Mouse (Mus musculus) hindbrain, postnatal 0 days (tissue): ENCODE data around the gene Ear6. TPM values are rescaled to one million over a fixed set of nuclear protein-coding genes. Genes with fewer than 3 reads are reported as not detected.
A peak's percentile ranks its signal among the peaks of the same experiment; 100 is the strongest.

Experiments used
- ATAC-seq: fragments of 200-750 bp; cut with Nextera tagmentation; 2 replicates; pipeline ENCODE4 v1.8.0; 2017; ENCODE audit warnings: mild to moderate bottlenecking, moderate TSS enrichment, moderate library complexity
- DNase-seq: peaks from one replicate; pipeline ENCODE4 v3.0.0-alpha.2; 2015; ENCODE audit warnings: low spot score
- H3K27ac ChIP-seq: fragments of 300-500 bp; sonication (generic); 2 replicates; pipeline ENCODE4 v1.5.1; 2014; ENCODE audit warnings: mild to moderate bottlenecking
- H3K27me3 ChIP-seq: fragments of 300-500 bp; sonication (generic); 2 replicates; pipeline ENCODE4 v1.6.1; 2014; ENCODE audit warnings: low read length, mixed read lengths; ENCODE audit not compliant: insufficient read depth
- H3K36me3 ChIP-seq: fragments of 300-500 bp; sonication (generic); 2 replicates; pipeline ENCODE4 v1.6.1; 2014; ENCODE audit warnings: low read length, mixed read lengths; ENCODE audit not compliant: insufficient read depth
- H3K4me1 ChIP-seq: fragments of 300-500 bp; sonication (generic); 2 replicates; pipeline ENCODE4 v1.6.1; 2014; ENCODE audit warnings: antibody characterized with exemption, low read length, mixed read lengths; ENCODE audit not compliant: insufficient read depth
- H3K4me2 ChIP-seq: fragments of 300-500 bp; sonication (generic); 2 replicates; pipeline ENCODE4 v1.6.1; 2014; ENCODE audit warnings: low read depth, mild to moderate bottlenecking, low read length, moderate library complexity, mixed read lengths
- H3K4me3 ChIP-seq: fragments of 300-500 bp; sonication (generic); 2 replicates; pipeline ENCODE4 v1.5.1; 2014; ENCODE audit warnings: low read length
- H3K9ac ChIP-seq: fragments of 300-500 bp; sonication (generic); replicated peaks from 2 replicates; pipeline ENCODE4 v1.6.1; 2014; ENCODE audit warnings: mild to moderate bottlenecking, low read length, moderate library complexity, mixed read lengths
- H3K9me3 ChIP-seq: fragments of 300-500 bp; sonication (generic); 2 replicates; pipeline ENCODE4 v1.6.1; 2016; ENCODE audit warnings: low read length, mixed read lengths
- CTCF ChIP-seq: IDR thresholded peaks from 2 replicates; pipeline ENCODE4 v1.5.1; 2016; ENCODE audit warnings: antibody characterized with exemption, control low read depth, low read depth
- WGBS: fragments of 180-500 bp; shearing (Covaris S2); extraction: QIAGEN DNeasy Blood & Tissue Kit; methylation state at CpG from one replicate; pipeline ENCODE4 v1.1.7; 2014; 5-methylcytosine and 5-hydroxymethylcytosine counted together
- polyA plus RNA-seq: library from polyadenylated mRNA; unstranded; fragments of >200 nt; fragmentation: Nextera tagmentation; extraction: Ambion mirVana; gene quantifications from 2 replicates; pipeline ENCODE4 v1.2.1, GENCODE M21; 2015
- total RNA-seq: library from RNA; depleted of rRNA; stranded (reverse); fragments of >200 nt; gene quantifications from 2 replicates; pipeline ENCODE4 v1.2.3, GENCODE M21; 2014

Ear6 gene
- total and polyA plus RNA-seq, 2 experiments from 2014 or later: not detected

DNA sequence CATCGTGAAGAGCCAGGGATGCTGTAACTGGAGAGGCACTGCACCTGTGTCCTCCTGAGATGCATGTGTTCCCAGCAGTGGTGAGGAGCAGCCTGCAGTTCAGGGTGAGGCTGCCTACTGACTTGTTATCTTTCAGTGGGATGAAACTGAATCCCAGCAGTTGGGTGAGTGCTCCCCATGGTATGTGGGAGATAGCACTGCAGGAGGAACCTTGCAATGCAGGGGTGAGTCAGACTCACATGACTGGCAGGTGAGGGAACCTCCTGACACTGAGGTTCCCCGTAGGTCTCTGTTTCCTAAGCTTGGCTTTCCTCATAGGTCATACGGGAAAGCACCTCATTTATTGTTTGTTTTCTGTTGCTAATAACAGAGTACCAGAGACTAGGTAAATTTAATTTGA, 24.0 kb downstream of the Ear6 start:
- ATAC-seq (no peak), DNase-seq (no peak)
- H3K4me3 ChIP-seq: no peak overlapping the region
- TF ChIP-seq CTCF: no peak
- no peak overlapping the region for H3K9ac ChIP-seq
- no peaks in the 10 kb centered on the region for H3K4me1 ChIP-seq
- WGBS: 89% methylated on average over 3 of the region's 3 CpGs
- H3K36me3 ChIP-seq: no peaks in the 10 kb centered on the region
- H3K4me2 ChIP-seq: no peak overlapping the region
- no peaks in the 10 kb centered on the region for H3K9me3 ChIP-seq
- H3K27me3 ChIP-seq: no peaks in the 10 kb centered on the region
- H3K27ac ChIP-seq: no peak overlapping the region

- TF ChIP-seq CTCF: no peak; the same call in 1 of the 2 replicates
- Histone ChIP-seq H3K4me1 (peaks cover 5% of the 10 kb centered on the region; the same call in 1 of the 2 replicates), H3K36me3 (peaks cover 3% of the 10 kb centered on the region; the same call in 1 of the 2 replicates), H3K4me3 (peak overlapping the region; percentile 61), H3K9me3 (no peaks in the 10 kb centered on the region), H3K27ac (peak overlapping the region; percentile 60; the same call in 1 of the 2 replicates), H3K9ac (peak overlapping the region; percentile 46; the same call in 1 of the 2 replicates), H3K27me3 (no peaks in the 10 kb centered on the region), H3K4me2 (peak overlapping the region; percentile 64)
- ATAC-seq: peak; percentile 34
- 0% methylated on average over 4 of the region's 4 CpGs for WGBS
- DNase-seq: peak; percentile 87
Measured at GRCm38 (mm10) chr14:51883527-51884030, 30.1 kb downstream of the Ear6 start.

- peak; percentile 0; the same call in 1 of the 2 replicates for ATAC-seq
Measured at GRCm38 (mm10) chr14:51884031-51884544, 30.6 kb downstream of the Ear6 start.

GRCm38 (mm10) chr14:51884598-51885331, 31.3 kb downstream of the Ear6 start, which contains the start of gene Mettl17:
TSS of gene Mettl17 (plus strand) at chr14:51884842.
- under 1% methylated on average over 43 of the region's 43 CpGs for WGBS
- DNase-seq: peak; percentile 98
- TF ChIP-seq CTCF: peak; percentile 41
- Histone ChIP-seq H3K4me3 (peak within 1 kb of the TSS; percentile 61), H3K9ac (peak within 1 kb of the TSS; percentile 76), H3K27me3 (no peaks in the 10 kb centered on the region), H3K9me3 (no peaks in the 10 kb centered on the region), H3K4me1 (peaks cover 5% of the 10 kb centered on the region; the same call in 1 of the 2 replicates), H3K36me3 (peaks cover 14% of the 10 kb centered on the region), H3K27ac (peak within 1 kb of the TSS; percentile 88), H3K4me2 (peak within 1 kb of the TSS; percentile 64)
- ATAC-seq: peak; percentile 98

More at GRCm38 (mm10) chr14:51884031-51884544, 30.6 kb downstream of the Ear6 start:
- Histone ChIP-seq H3K9ac (peak overlapping the region; percentile 46), H3K27me3 (no peaks in the 10 kb centered on the region), H3K4me3 (peak overlapping the region; percentile 61), H3K27ac (peak overlapping the region; percentile 60; the same call in 1 of the 2 replicates), H3K36me3 (peaks cover 7% of the 10 kb centered on the region), H3K9me3 (no peaks in the 10 kb centered on the region), H3K4me1 (peaks cover 5% of the 10 kb centered on the region; the same call in 1 of the 2 replicates), H3K4me2 (peak overlapping the region; percentile 64)
- no peak for TF ChIP-seq CTCF
- WGBS: under 1% methylated on average over 14 of the region's 14 CpGs
- DNase-seq: peak; percentile 57

- peak overlapping the region; percentile 61; the same call in 1 of the 2 replicates for H3K4me3 ChIP-seq
- H3K27ac ChIP-seq: no peak overlapping the region
- H3K9ac ChIP-seq: no peak overlapping the region; the same call in 1 of the 2 replicates
- peaks cover 25% of the 10 kb centered on the region for H3K36me3 ChIP-seq
- TF ChIP-seq CTCF: no peak
- peaks cover 5% of the 10 kb centered on the region; the same call in 1 of the 2 replicates for H3K4me1 ChIP-seq
- ATAC-seq (no peak), DNase-seq (no peak)
- WGBS: 55% methylated on average over 6 of the region's 6 CpGs
- H3K9me3 ChIP-seq: no peaks in the 10 kb centered on the region
- H3K27me3 ChIP-seq: no peaks in the 10 kb centered on the region
- peak overlapping the region; percentile 64 for H3K4me2 ChIP-seq
Measured at GRCm38 (mm10) chr14:51886051-51886450, 32.6 kb downstream of the Ear6 start.

DNA sequence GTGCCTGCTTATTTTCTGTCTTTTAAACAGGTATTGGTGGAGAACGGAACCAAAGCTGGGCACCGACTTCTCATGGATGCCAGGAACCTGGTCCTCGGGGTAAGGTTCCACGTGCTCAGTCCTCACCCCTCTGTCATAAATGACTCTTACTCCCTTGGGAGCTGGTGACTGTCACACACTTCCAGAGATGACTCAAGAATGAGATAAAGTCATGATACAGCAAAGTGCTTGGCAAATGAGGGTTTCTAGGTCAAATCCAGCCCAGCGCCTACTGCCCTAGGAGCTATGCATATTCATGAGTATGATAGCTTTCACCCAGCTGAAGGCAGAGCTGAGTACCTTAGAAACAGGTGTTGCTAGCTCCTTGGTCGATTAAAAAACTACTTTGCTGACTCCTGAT, 36.3 kb downstream of the Ear6 start:
- no peak overlapping the region for H3K27ac ChIP-seq
- H3K36me3 ChIP-seq: peaks cover 40% of the 10 kb centered on the region
- H3K4me1 ChIP-seq: peaks cover 5% of the 10 kb centered on the region; the same call in 1 of the 2 replicates
- no peaks in the 10 kb centered on the region for H3K27me3 ChIP-seq
- DNase-seq (no peak), ATAC-seq (no peak)
- WGBS: 85% methylated on average over 6 of the region's 6 CpGs
- no peak overlapping the region for H3K4me3 ChIP-seq
- no peak overlapping the region for H3K9ac ChIP-seq
- H3K4me2 ChIP-seq: no peak overlapping the region
- no peak for TF ChIP-seq CTCF
- H3K9me3 ChIP-seq: no peaks in the 10 kb centered on the region
